Mouse (Mus musculus) lung, postnatal 4 days (tissue): ENCODE results near the gene Zfp276.

Experiments
- DNase-seq, 2 experiments: peaks; one replicate each; pipeline ENCODE4 v3.0.0; 2021

Gene Zfp276

GRCm38 (mm10) chr8:123292281-123292680, 38.3 kb downstream of the Zfp276 start:
- DNase-seq: no peak

- DNase-seq: no peak
Observed at GRCm38 (mm10) chr8:123292785-123293184, 38.8 kb downstream of the Zfp276 start.

GRCm38 (mm10) chr8:123298301-123298700, 44.3 kb downstream of the Zfp276 start:
- no peak for DNase-seq

GRCm38 (mm10) chr8:123308738-123309137, 54.7 kb downstream of the Zfp276 start:
- DNase-seq: no peak

GRCm38 (mm10) chr8:123317781-123318466, 63.9 kb downstream of the Zfp276 start:
- DNase-seq: no peak

- DNase-seq: peak; percentile 95 to 96
Observed at GRCm38 (mm10) chr8:123318467-123318911, 64.5 kb downstream of the Zfp276 start, which contains the start of gene Fanca. Gene Fanca, minus strand, starts transcription at chr8:123318576.
